Mouse (Mus musculus): Measurements from ENCODE around the gene R3hdm2. TPM values are rescaled to one million over a fixed set of nuclear protein-coding genes. Genes with fewer than 3 reads are reported as not detected.

Gene R3hdm2
- total RNA-seq, 1 experiment from 2014 or later: 149 TPM

- DNase-seq: no peak
These were observed 139.0 kb downstream of the R3hdm2 start for GRCm38 (mm10) chr10:127519041-127519701.

DNA sequence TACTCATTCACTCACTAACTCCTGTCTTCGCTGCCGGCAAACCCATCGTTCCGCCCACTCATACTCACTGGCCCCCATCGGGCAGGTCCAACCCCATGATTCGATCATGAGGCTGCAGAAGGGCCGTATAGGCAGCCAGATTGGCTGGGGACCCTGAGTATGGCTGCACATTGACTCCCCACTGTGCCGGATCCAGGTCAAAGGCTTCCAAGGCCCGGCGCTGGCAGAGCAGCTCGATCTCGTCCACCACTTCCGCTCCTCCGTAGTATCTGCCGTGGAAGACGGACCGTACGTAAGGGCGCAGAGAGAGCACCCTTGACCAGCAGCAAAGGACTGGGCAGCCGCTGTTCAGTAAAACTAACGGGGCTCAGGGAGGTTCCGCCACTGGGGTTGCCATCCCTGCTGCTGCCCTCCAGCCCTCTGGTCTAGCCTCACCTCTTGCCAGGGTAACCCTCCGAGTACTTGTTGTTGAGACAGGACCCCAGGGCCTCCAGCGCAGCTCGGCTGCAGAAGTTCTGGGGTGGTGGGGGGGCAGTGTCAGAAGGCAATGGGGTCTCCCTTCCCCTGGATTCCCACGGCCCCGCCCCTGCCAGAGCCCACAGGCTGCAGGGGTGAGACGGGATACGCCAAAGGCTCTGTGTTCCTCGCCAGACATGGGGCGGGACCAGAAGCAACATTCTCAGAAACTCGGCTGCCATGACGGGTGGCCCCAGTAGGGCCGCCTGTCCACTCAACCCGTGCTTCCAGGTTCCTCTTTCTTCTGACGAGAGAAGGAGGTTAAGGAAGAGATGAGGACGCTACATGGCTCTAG, 140.0 kb downstream of the R3hdm2 start:
- no peak for DNase-seq

- no peak for DNase-seq
These were observed 140.7 kb downstream of the R3hdm2 start for GRCm38 (mm10) chr10:127520714-127521357.

- no peak for DNase-seq
These were observed 141.5 kb downstream of the R3hdm2 start for GRCm38 (mm10) chr10:127521611-127522080.

DNA sequence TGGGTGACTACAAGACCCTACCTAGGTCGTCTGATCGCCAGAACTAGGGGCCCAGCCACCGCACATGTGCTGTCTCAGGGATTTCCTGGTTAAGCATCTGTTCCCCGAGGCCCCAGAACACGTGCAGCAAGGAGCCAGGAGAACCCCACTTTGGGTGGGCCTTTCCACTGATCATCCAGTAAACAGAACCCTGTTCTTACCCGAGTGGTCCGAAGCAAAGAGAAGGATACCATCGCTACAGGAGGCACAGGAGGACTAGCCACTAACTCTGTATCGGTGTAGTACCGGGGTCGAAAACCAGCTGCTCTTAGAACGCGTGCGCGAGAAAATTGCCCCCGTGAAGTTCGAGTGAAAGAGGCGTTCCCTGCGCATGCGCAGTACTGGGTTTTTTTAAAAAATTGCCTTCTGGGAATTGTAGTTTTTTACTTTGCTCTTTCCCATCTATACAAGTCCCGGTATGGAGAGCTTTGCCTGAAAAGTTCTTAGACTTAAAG, 142.0 kb downstream of the R3hdm2 start, which contains the start of gene Shmt2:
Shmt2 (minus strand) TSS at position 357 of the 494 bp plus-strand sequence.
- peak; percentile 81 for DNase-seq

DNA sequence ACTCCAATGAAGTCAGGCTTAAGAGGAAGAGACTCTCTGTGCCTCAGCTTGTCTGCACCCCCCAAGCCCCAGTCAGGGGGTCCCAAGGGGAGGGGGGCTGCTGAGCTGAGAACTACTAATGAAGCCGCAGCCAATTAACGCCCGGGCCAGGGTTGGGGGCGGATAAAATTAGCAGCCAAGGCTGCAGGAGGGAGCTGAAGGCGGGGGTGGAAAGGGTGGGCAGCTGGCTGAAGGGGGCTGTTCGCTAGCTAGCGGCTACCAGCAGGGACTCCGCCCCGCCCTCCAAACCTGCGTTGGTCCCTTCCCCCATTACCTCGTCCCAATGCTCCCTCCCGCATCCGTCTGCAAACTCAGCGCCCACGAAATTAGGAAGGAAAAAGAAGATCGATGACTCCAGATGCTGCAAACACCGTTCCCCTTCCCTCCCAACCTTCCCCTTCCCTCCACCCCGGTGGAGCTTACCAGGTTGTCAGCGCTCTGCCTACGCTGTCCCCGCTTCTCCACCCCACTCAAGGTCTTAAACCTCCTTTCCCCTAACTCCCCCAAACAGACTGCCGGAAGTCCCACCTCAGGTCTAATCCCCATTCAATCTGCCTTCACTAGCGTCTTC, 144.6 kb downstream of the R3hdm2 start:
- no peak for DNase-seq

DNA sequence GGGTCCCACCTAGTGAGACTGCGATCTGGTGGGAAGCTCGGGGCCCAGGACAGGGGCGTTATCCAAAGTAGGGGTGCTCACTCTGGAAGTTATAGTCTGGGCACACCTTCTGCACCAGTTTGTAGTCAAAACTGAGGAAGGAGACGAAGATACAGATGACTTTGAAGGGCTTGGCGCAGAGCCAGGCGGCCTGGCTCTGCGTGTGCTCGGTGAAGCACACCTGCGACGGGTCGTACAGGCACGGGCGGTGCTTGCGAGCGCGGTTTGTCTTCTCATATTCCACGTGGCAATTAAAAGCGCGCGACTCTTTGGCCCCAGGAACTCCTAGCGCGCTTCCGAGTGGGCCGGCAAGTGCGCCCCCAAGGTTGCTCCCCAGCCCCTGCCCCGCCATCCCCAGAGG, 145.9 kb downstream of the R3hdm2 start:
- no peak for DNase-seq

- peak; percentile 65 for DNase-seq
These were observed 146.6 kb downstream of the R3hdm2 start for GRCm38 (mm10) chr10:127526681-127527080.

- DNase-seq: no peak
These were observed 147.4 kb downstream of the R3hdm2 start for GRCm38 (mm10) chr10:127527481-127527880.

DNA sequence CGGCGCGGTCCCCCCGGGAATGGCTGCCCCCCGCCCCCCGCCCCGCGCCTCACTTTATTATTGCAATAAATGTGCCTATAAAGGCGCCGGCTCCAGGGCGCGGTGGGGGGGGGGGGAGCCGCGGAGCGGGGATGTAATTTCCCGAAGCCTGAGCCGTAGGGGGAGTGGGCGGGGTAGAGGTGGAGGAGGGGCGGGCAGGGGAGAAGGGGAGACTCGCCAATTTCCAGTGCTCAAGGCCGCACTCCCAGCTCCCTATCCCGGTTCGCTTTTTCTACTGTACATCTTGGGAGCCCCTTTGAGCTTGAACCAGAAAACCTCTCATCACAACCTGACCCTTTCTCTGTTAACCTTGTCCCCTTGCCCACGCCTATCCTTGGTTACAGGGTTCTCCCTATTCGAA, 150.8 kb downstream of the R3hdm2 start:
- no peak for DNase-seq

DNA sequence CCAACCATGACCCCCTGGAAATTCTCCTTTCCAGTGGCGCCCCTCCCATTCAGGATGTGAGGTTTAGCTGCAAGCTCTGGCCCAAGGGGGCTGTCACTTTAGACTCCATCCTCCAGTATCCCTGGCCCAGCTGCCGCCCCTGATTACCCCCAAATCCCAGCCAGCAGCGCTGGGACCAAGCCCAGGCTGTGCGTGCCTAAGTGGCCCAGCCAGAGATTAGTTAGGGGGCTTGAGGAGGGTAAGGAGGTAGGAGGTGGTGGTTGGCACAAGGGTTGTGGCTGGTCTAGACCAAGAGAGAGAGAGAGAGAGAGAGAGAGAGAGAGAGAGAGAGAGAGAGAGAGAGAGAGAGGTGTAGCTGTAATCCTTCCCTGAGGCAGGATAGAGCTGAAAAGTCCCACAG, 151.4 kb downstream of the R3hdm2 start:
- DNase-seq: no peak

GRCm38 (mm10) chr10:127534036-127534928, 154.2 kb downstream of the R3hdm2 start, which contains the start of gene Nxph4:
TSS of gene Nxph4 (minus strand) at chr10:127534559.
- DNase-seq: peak; percentile 50

GRCm38 (mm10) chr10:127534929-127535384, 154.8 kb downstream of the R3hdm2 start:
- no peak for DNase-seq

DNA sequence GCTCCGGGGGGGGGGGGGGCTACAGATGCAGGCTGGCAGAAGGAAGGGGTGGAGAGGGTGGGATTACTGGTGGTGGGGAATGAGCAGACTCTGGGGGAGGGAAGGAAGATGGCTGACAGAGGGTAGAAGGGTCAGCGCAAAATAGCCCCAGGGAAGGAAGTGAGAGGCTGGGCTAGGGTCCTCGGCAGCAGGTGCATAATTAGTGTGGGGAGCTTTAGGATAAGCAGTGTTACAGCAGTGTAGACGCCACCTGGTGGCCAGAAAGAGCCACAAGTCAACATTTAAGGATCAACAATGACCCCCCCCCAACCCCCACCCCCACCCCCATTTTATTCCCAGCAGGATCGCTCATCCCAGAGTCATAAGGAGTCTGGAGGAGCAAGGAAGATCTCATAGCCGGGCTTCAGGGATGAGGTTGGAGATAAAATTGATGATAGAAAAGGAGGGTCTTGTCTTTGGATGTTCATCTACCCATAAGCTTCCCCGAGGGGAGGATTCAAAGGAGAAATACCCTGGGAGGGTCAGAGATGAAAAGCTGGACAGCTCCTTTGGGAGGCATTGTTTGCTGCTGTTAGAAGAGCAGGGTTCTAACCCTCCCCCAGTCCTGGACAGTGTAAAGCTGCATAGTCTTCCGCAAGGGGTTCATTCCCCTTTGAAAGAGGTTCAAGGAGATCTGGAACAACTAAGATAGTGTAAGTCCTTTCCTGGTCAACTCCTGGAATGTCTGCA, 156.6 kb downstream of the R3hdm2 start:
- DNase-seq: peak; percentile 44

- DNase-seq: peak; percentile 77
These were observed 157.9 kb downstream of the R3hdm2 start for GRCm38 (mm10) chr10:127537854-127538583.

DNA sequence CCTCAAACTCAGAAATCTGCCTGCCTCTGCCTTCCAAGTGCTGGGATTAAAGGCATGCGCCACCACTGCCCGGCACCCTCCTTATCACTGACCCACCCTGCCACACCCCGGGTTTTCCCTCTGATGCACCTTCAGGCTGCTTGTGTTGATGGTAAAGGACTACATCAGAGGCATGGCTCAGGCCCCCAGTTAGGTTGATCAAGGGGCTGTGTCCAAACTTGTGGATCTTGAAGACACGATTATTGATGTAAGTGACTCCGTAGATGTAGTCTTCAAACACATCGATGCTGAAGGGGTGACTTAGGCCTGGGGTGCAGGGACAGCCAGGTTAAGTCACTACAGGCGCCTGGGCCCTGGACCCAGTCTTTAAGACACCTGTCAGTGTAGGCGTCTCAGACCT, 161.4 kb downstream of the R3hdm2 start:
- no peak for DNase-seq

DNA sequence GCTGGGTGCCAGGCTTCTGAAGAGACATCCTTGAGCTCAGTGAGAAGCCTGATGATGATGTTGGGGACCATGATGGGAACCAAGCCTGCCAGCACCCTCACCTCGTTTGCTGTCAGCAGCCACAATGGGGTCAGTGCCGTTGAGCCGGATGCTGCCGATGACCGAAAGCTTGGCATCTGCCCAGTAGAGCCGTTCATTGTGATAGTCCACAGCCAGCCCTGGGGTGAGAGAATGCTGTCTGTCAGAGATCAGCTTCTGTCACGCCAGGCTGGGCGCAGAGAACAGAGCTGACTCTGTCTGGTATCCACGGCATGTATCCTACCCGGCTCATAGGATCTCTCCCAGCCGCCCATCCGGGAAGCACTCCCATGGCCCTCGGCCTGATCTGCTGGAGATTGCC, 162.0 kb downstream of the R3hdm2 start:
- DNase-seq: no peak

DNA sequence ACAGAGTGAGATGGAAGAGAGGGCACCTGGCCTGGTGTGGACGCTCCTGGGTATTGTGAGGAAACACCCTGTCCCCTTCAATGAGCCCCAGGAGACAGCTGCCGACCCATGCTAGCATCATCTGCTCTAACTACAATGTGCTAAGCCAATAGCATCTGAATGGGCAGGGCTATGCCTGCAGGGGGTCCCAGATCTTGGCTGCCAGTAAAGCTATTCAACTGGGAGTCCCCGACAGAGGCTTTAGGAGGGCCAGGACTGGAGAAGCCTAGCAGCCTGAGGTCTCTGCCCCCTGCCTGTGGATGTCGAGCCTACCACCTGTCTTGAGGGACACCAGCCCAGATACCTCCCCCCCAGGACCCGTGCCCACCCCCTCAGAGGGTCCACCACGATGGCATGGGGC, 162.6 kb downstream of the R3hdm2 start:
- DNase-seq: no peak

GRCm38 (mm10) chr10:127543916-127544315, 163.8 kb downstream of the R3hdm2 start:
- no peak for DNase-seq

DNA sequence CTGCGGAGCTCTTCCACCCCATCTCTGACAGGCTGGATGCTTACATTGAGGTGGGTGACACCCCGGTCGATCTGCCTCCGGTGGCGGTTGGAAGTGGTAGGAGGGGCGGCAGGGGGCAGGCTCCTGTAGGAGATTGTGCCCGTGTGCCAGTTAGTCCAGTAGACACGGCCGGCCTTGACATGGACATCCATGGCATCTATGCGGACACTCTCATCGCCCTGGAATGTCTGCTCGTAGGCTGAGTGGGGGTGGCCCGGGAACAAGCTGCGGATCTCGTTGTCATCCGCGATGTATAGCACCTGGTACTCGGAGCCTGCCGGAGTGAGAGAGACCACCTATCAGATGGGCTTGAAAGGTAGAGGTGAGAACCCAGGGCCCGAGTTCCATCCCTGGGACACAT, 164.2 kb downstream of the R3hdm2 start:
- no peak for DNase-seq

Measured in adrenal gland, postnatal 25 days (tissue).